Mouse (Mus musculus) limb, embryonic 13.5 days (tissue): ENCODE data around the gene Fmo6. TPM values are rescaled to one million over a fixed set of nuclear protein-coding genes. Genes with fewer than 3 reads are reported as not detected.

ENCODE experiments used
- ATAC-seq: fragments of 200-750 bp; cut with Nextera tagmentation; 2 replicates; pipeline ENCODE4 v1.8.0; 2017; ENCODE audit warnings: low read depth, moderate number of reproducible peaks, moderate TSS enrichment; ENCODE audit not compliant: low FRiP score
- H3K27ac ChIP-seq: fragments of 300-500 bp; sonication (generic); 2 replicates; pipeline ENCODE4 v1.5.1; 2015; ENCODE audit warnings: inconsistent platforms, mild to moderate bottlenecking, moderate library complexity
- H3K27me3 ChIP-seq: fragments of 300-500 bp; sonication (generic); 2 replicates; pipeline ENCODE4 v1.6.1; 2015; ENCODE audit warnings: mild to moderate bottlenecking, inconsistent platforms
- H3K36me3 ChIP-seq: fragments of 300-500 bp; sonication (generic); 2 replicates; pipeline ENCODE4 v1.6.1; 2015; ENCODE audit warnings: inconsistent platforms, mild to moderate bottlenecking, moderate library complexity
- H3K4me1 ChIP-seq: fragments of 300-500 bp; sonication (generic); 2 replicates; pipeline ENCODE4 v1.6.1; 2015; ENCODE audit warnings: inconsistent platforms
- H3K4me2 ChIP-seq: fragments of 300-500 bp; sonication (generic); replicated peaks from 2 replicates; pipeline ENCODE4 v1.6.1; 2015; ENCODE audit warnings: inconsistent platforms, mild to moderate bottlenecking, moderate library complexity
- H3K4me3 ChIP-seq: fragments of 300-500 bp; sonication (generic); 2 replicates; pipeline ENCODE4 v1.5.1; 2015; ENCODE audit warnings: moderate library complexity, mild to moderate bottlenecking, inconsistent platforms
- H3K9ac ChIP-seq: fragments of 300-500 bp; sonication (generic); 2 replicates; pipeline ENCODE4 v1.6.1; 2015; ENCODE audit warnings: mild to moderate bottlenecking, inconsistent platforms
- H3K9me3 ChIP-seq: fragments of 300-500 bp; sonication (generic); 2 replicates; pipeline ENCODE4 v1.6.1; 2016; ENCODE audit warnings: inconsistent platforms
- WGBS: fragments of 180-500 bp; shearing (Covaris S2); methylation state at CpG from one replicate; pipeline ENCODE4 v1.1.7; 2015; 5-methylcytosine and 5-hydroxymethylcytosine counted together
- polyA plus RNA-seq: library from polyadenylated mRNA; unstranded; fragments of >200 nt; fragmentation: Nextera tagmentation; extraction: Ambion mirVana; gene quantifications from 2 replicates; pipeline ENCODE4 v1.2.1, GENCODE M21; 2015

Gene Fmo6
- 0.40 and 0.66 TPM in 2 replicates for polyA plus RNA-seq

- H3K9ac ChIP-seq: no peak within 1 kb of the TSS
- peak within 1 kb of the TSS; percentile 28; the same call in 1 of the 2 replicates for H3K27ac ChIP-seq
- H3K9me3 ChIP-seq: no peaks in the 10 kb centered on the region
- no peaks in the 10 kb centered on the region for H3K36me3 ChIP-seq
- H3K4me2 ChIP-seq: no peak within 1 kb of the TSS
- peaks cover 32% of the 10 kb centered on the region; the same call in 1 of the 2 replicates for H3K27me3 ChIP-seq
- H3K4me3 ChIP-seq: no peak within 1 kb of the TSS
- peaks cover 21% of the 10 kb centered on the region for H3K4me1 ChIP-seq
- no peak for ATAC-seq
- 76% methylated on average over 6 of the region's 6 CpGs for WGBS
Observed at GRCm38 (mm10) chr1:162937415-162937814, at the start of gene Fmo6. TSS of gene Fmo6 (minus strand) at chr1:162937515.

GRCm38 (mm10) chr1:162986777-162987176 is 49.5 kb upstream of the Fmo6 start:
- no peaks in the 10 kb centered on the region for H3K9me3 ChIP-seq
- WGBS: 93% methylated on average over 1 of the region's 1 CpGs
- ATAC-seq: no peak

GRCm38 (mm10) chr1:162986121-162986748 is 48.9 kb upstream of the Fmo6 start:
- no peak overlapping the region for H3K9ac ChIP-seq
- H3K4me3 ChIP-seq: no peak overlapping the region
- H3K4me2 ChIP-seq: no peak overlapping the region
- no peaks in the 10 kb centered on the region for H3K27me3 ChIP-seq
- ATAC-seq: no peak
- H3K27ac ChIP-seq: no peak overlapping the region
- WGBS: 74% methylated on average over 2 of the region's 2 CpGs
- H3K36me3 ChIP-seq: no peaks in the 10 kb centered on the region
- H3K4me1 ChIP-seq: no peaks in the 10 kb centered on the region
- no peaks in the 10 kb centered on the region for H3K9me3 ChIP-seq

More at GRCm38 (mm10) chr1:162986777-162987176, 49.5 kb upstream of the Fmo6 start:
- Histone ChIP-seq H3K9ac (no peak overlapping the region), H3K4me1 (no peaks in the 10 kb centered on the region), H3K27ac (no peak overlapping the region), H3K4me3 (no peak overlapping the region), H3K27me3 (no peaks in the 10 kb centered on the region), H3K36me3 (no peaks in the 10 kb centered on the region), H3K4me2 (no peak overlapping the region)

- H3K9ac ChIP-seq: no peak within 1 kb of the TSS
- no peak within 1 kb of the TSS for H3K4me2 ChIP-seq
- H3K9me3 ChIP-seq: no peaks in the 10 kb centered on the region
- H3K27ac ChIP-seq: no peak within 1 kb of the TSS
- no peaks in the 10 kb centered on the region for H3K4me1 ChIP-seq
- 63% methylated on average over 1 of the region's 1 CpGs for WGBS
- no peak within 1 kb of the TSS for H3K4me3 ChIP-seq
- no peaks in the 10 kb centered on the region for H3K36me3 ChIP-seq
- no peaks in the 10 kb centered on the region for H3K27me3 ChIP-seq
- ATAC-seq: no peak
Observed at GRCm38 (mm10) chr1:162984428-162984827, 47.1 kb upstream of the Fmo6 start, which contains the start of gene Fmo3. TSS of gene Fmo3 (minus strand) at chr1:162984528.

- no peak overlapping the region for H3K27ac ChIP-seq
- 78% methylated on average over 2 of the region's 2 CpGs for WGBS
- H3K9ac ChIP-seq: no peak overlapping the region
- H3K4me2 ChIP-seq: no peak overlapping the region
- no peaks in the 10 kb centered on the region for H3K36me3 ChIP-seq
- no peak overlapping the region for H3K4me3 ChIP-seq
- no peak for ATAC-seq
- H3K9me3 ChIP-seq: no peaks in the 10 kb centered on the region
- no peaks in the 10 kb centered on the region for H3K4me1 ChIP-seq
- H3K27me3 ChIP-seq: no peaks in the 10 kb centered on the region
Observed at GRCm38 (mm10) chr1:162963556-162963955, 26.2 kb upstream of the Fmo6 start.

GRCm38 (mm10) chr1:162957422-162957821 is 20.1 kb upstream of the Fmo6 start:
- 87% methylated on average over 1 of the region's 1 CpGs for WGBS

GRCm38 (mm10) chr1:162953079-162953478 is 15.8 kb upstream of the Fmo6 start:
- Histone ChIP-seq H3K4me2 (no peak overlapping the region), H3K9me3 (no peaks in the 10 kb centered on the region), H3K27me3 (no peaks in the 10 kb centered on the region), H3K4me1 (no peaks in the 10 kb centered on the region), H3K9ac (no peak overlapping the region), H3K27ac (no peak overlapping the region), H3K36me3 (no peaks in the 10 kb centered on the region), H3K4me3 (no peak overlapping the region)
- WGBS: 50% methylated on average over 2 of the region's 2 CpGs
- no peak for ATAC-seq

More at GRCm38 (mm10) chr1:162957422-162957821, 20.1 kb upstream of the Fmo6 start:
- H3K36me3 ChIP-seq: no peaks in the 10 kb centered on the region
- H3K27me3 ChIP-seq: no peaks in the 10 kb centered on the region
- ATAC-seq: no peak
- no peak overlapping the region for H3K4me3 ChIP-seq
- no peaks in the 10 kb centered on the region for H3K9me3 ChIP-seq
- H3K4me2 ChIP-seq: no peak overlapping the region
- no peak overlapping the region for H3K27ac ChIP-seq
- no peak overlapping the region for H3K9ac ChIP-seq
- H3K4me1 ChIP-seq: no peaks in the 10 kb centered on the region

- ATAC-seq: no peak
- 97% methylated on average over 1 of the region's 1 CpGs for WGBS
- Histone ChIP-seq H3K4me3 (no peak overlapping the region), H3K27ac (no peak overlapping the region), H3K9ac (no peak overlapping the region), H3K27me3 (peaks cover 10% of the 10 kb centered on the region; the same call in 1 of the 2 replicates), H3K9me3 (no peaks in the 10 kb centered on the region), H3K4me1 (peaks cover 14% of the 10 kb centered on the region), H3K4me2 (no peak overlapping the region), H3K36me3 (no peaks in the 10 kb centered on the region)
Observed at GRCm38 (mm10) chr1:162949763-162950162, 12.4 kb upstream of the Fmo6 start.

- no peak overlapping the region for H3K4me3 ChIP-seq
- peaks cover 14% of the 10 kb centered on the region; the same call in 1 of the 2 replicates for H3K27me3 ChIP-seq
- no peak for ATAC-seq
- H3K9ac ChIP-seq: no peak overlapping the region
- 64% methylated on average over 6 of the region's 6 CpGs for WGBS
- H3K36me3 ChIP-seq: no peaks in the 10 kb centered on the region
- no peaks in the 10 kb centered on the region for H3K9me3 ChIP-seq
- peaks cover 19% of the 10 kb centered on the region for H3K4me1 ChIP-seq
- no peak overlapping the region for H3K4me2 ChIP-seq
- no peak overlapping the region for H3K27ac ChIP-seq
Observed at GRCm38 (mm10) chr1:162947934-162948333, 10.6 kb upstream of the Fmo6 start.

GRCm38 (mm10) chr1:162946837-162947558 is 9.7 kb upstream of the Fmo6 start:
- H3K4me2 ChIP-seq: no peak overlapping the region
- 30% methylated on average over 4 of the region's 4 CpGs for WGBS
- ATAC-seq: peak; percentile 54; the same call in 1 of the 2 replicates

GRCm38 (mm10) chr1:162943700-162944099 is 6.4 kb upstream of the Fmo6 start:
- no peak overlapping the region for H3K9ac ChIP-seq
- H3K27ac ChIP-seq: no peak overlapping the region
- 23% methylated on average over 6 of the region's 6 CpGs for WGBS
- H3K27me3 ChIP-seq: peaks cover 33% of the 10 kb centered on the region; the same call in 1 of the 2 replicates
- H3K4me3 ChIP-seq: no peak overlapping the region
- H3K36me3 ChIP-seq: no peaks in the 10 kb centered on the region
- peaks cover 27% of the 10 kb centered on the region for H3K4me1 ChIP-seq
- no peak for ATAC-seq
- H3K4me2 ChIP-seq: no peak overlapping the region
- H3K9me3 ChIP-seq: no peaks in the 10 kb centered on the region

More at GRCm38 (mm10) chr1:162946837-162947558, 9.7 kb upstream of the Fmo6 start:
- H3K27me3 ChIP-seq: peaks cover 20% of the 10 kb centered on the region; the same call in 1 of the 2 replicates
- no peak overlapping the region for H3K9ac ChIP-seq
- peaks cover 19% of the 10 kb centered on the region for H3K4me1 ChIP-seq
- H3K27ac ChIP-seq: no peak overlapping the region
- H3K4me3 ChIP-seq: no peak overlapping the region
- H3K36me3 ChIP-seq: no peaks in the 10 kb centered on the region
- no peaks in the 10 kb centered on the region for H3K9me3 ChIP-seq

GRCm38 (mm10) chr1:162938696-162939351 is 1.5 kb upstream of the Fmo6 start:
- Histone ChIP-seq H3K9me3 (no peaks in the 10 kb centered on the region), H3K4me1 (peaks cover 23% of the 10 kb centered on the region), H3K27ac (peak overlapping the region; percentile 56; the same call in 1 of the 2 replicates), H3K4me3 (no peak overlapping the region), H3K36me3 (no peaks in the 10 kb centered on the region), H3K9ac (no peak overlapping the region), H3K4me2 (no peak overlapping the region), H3K27me3 (peaks cover 40% of the 10 kb centered on the region; the same call in 1 of the 2 replicates)
- WGBS: 64% methylated on average over 4 of the region's 4 CpGs
- peak; percentile 88 for ATAC-seq
